Mouse (Mus musculus) common myeloid progenitor, adult 5-6 weeks (primary cell): ENCODE results near the gene Ahnak2. TPM values are rescaled to one million over a fixed set of nuclear protein-coding genes. Genes with fewer than 3 reads are reported as not detected.

Experiments
- ATAC-seq: replicated peaks from 2 replicates; pipeline ENCODE4 v1.8.0; 2016; ENCODE audit warnings: low read depth, mild to moderate bottlenecking, moderate TSS enrichment, inconsistent platforms; ENCODE audit not compliant: poor library complexity, severe bottlenecking
- total RNA-seq: library from RNA; stranded (forward); fragments of 200-1000, 187-1606 nt; gene quantifications from 2 replicates; pipeline ENCODE4 v1.2.3, GENCODE M21; 2017

The Ahnak2 gene
- total RNA-seq, 1 experiment from 2014 or later: not detected

- ATAC-seq: no peak
These were observed 37.5 kb downstream of the Ahnak2 start for GRCm38 (mm10) chr12:112764991-112765390.

- ATAC-seq: no peak
These were observed 38.3 kb downstream of the Ahnak2 start for GRCm38 (mm10) chr12:112764141-112764540.

DNA sequence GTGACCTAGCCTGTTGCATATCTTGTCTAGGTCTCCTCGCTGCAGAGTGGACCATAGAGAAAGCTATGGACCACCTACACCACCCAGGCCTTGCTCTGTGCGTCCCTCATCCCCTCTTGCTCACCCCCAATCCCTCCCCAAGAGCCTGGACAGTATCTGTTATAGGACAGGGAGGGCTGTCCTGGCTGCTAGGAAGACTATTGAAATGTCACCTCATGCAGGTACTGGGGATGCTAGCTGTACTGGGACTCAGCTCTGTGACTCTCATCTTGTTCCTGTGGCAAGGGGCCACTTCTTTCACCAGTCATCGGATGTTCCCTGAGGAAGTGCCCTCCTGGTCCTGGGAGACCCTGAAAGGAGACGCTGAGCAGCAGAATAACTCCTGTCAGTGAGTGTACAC is 39.3 kb downstream of the Ahnak2 start:
- ATAC-seq: no peak

DNA sequence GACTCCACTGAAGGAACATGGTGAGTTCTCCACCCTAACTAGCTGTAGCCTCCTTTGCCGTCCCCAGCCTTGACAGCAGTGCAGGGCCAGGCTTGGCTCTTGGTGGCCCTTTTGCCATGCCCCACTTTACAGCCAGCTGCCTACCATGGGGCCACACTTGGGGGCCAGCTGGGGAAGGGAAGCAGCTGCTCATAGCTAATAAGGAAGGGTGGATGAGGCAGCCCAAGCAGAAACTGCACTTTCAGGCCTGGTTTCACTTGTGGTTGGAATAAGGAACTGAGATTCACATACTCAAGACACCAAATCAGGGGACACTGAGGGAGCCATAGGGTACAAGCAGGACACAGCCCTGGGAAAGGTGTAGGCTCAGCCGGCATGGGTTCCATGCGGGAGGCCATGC is 40.4 kb downstream of the Ahnak2 start:
- peak; percentile 79 for ATAC-seq

DNA sequence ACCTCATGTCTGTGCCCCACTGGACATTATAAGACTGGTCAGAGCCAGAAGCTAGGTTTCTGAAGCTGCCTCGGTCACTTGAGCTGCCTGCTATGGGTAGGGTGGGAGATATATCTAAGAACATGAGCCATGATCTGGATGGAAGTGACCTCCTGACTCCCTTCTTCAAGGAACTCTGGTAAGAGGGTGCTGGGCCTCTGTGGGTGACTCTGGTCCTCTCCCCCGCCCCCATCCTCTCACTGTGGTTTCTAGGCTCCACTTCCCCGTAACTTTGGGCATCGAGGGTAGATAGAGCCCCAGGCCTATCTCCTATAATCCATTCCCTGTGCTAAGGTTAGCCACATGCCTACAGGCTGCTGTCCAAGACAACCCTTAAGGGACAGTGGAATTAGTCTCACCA is 41.0 kb downstream of the Ahnak2 start:
- 0 out of 2 replicates have a peak, but pooled peaks have one; percentile 21 for ATAC-seq

DNA sequence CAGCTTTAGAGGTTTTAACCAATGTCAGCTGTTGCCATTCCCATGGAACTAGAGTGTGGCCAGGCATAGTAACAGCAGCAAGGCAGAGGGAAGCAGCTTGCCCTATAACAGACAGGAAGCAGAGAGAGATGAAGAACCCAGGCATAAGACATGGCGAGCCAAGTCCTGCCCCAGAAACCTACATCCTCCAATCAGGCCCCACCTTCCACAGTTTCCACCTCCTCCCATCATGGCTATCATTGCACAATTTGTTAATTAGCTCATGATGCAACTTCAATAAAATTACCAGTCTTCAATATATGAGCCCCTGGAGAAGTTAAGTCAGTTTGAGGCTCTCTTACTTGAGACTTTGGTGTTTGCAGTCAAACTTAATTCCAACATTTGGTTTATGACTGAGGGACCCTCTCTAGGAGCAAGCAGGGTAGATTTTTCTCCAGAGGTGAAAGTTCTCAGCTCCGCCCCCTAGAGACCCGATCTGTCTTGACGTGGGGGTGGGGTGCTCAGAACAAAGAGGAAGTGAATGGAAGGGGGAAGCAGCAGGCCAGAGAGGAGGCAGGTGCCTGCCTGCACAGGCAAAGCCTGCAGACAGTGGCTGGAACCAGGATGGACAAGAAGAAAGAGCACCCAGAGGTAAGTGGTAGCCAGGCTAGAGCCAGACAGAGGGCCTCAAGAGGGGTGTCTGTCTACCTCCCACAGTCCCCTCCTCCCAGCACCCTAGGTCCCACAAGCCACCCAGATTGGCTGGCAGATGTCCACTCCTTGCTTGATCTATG is 42.1 kb downstream of the Ahnak2 start, which contains the start of gene Pld4:
TSS of gene Pld4 (plus strand) at position 502 of the 773 bp plus-strand sequence.
- peak; percentile 68 for ATAC-seq

DNA sequence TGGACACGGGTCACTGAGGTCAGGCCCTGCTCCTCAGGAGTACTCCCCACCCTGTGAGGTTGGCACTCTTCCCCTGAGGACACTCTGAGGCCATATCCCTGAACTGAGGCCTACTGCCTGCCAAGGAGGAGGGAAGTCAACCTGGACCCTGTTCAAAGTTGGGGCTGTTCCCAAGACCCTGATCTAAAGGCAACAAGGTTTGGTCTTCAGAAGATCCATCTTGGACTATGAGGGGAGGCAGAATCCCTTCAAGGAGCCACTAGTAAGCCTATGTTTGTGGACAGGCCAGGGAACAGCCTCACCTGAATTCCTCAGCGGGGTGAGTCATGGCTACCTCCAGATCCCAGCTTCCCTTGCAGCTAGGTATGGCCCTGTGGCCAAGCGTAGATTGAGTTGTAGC is 43.0 kb downstream of the Ahnak2 start:
- ATAC-seq: no peak

DNA sequence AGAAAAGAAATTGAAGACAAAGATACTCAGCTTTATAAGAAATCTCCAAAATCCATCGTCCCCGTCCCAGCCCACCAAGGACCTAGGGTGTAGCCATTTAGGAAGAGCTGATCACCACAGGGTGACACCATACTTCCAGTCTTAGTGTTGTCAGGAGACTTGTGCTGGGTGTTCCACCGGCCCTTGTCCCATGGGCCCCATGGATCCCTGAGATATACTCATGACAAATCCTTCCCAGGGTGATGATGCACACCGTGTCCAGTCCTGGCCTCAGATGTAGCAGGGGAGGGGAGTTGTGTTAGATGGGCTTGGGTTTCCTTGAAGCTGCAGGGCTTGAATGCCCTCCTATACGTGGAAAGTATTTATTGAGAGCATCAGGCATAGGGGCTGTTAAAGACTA is 44.6 kb downstream of the Ahnak2 start:
- ATAC-seq: no peak

GRCm38 (mm10) chr12:112755900-112756299 is 46.6 kb downstream of the Ahnak2 start:
- ATAC-seq: no peak

DNA sequence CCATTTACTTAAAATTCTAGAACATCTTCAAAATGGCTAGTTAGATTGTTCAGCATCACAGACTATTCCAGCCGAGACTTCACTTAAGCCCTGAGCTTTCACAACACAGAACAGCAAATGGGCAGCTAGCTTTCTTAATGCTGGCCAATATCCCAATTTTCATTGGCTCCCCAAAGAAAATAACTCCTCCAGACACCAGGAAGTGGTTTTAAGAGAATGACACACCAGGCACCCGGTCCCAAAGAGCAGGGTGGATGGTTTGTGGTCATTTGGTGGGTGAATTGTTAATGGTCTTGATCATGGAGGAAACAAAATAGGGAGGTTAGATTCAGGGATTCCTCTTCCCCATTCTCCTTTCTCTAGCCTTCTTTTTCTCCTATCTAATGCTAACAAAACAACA is 50.1 kb downstream of the Ahnak2 start:
- peak; percentile 73 for ATAC-seq

- no peak for ATAC-seq
These were observed 51.5 kb downstream of the Ahnak2 start for GRCm38 (mm10) chr12:112750976-112751375.

GRCm38 (mm10) chr12:112747606-112747970 is 54.9 kb downstream of the Ahnak2 start:
- no peak for ATAC-seq

- peak; percentile 54 for ATAC-seq
These were observed 55.5 kb downstream of the Ahnak2 start for GRCm38 (mm10) chr12:112746808-112747605.

DNA sequence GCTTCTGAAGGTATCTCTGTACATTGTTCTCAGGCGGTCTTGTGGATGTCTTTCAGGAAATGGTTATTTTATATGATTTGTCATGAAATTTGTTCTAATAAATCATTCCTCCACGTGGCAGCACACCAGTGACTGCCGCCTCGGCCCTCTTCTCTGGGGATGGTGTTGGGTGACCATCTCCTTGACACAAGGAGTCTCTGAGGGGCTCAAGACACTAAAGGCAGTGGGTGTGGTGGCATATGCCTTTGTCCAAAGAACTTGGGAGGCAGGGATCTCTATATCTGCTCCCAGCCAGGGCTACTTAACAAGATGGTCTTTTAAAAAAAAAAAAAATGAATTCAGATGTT is 56.0 kb downstream of the Ahnak2 start:
- no peak for ATAC-seq

DNA sequence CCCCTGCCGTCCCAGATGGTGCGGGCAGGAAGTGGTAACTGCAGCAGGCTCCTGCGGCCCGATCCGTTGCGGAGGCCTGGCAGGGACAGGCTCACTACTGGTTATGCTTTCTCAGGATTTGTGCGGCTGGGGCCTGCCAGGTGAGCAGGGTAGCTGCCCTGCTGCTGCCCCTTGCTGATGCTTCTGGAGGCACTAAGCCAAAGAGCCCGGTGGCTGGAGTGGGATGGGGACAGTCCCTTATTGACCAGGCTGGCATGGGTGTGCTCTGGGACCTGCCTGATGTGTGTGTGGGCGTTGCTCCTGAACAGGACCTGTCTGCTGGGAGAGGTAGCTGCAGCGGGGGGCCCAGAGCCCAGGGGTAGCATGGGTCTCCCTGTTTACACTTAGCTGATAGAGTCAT is 56.7 kb downstream of the Ahnak2 start:
- no peak for ATAC-seq

DNA sequence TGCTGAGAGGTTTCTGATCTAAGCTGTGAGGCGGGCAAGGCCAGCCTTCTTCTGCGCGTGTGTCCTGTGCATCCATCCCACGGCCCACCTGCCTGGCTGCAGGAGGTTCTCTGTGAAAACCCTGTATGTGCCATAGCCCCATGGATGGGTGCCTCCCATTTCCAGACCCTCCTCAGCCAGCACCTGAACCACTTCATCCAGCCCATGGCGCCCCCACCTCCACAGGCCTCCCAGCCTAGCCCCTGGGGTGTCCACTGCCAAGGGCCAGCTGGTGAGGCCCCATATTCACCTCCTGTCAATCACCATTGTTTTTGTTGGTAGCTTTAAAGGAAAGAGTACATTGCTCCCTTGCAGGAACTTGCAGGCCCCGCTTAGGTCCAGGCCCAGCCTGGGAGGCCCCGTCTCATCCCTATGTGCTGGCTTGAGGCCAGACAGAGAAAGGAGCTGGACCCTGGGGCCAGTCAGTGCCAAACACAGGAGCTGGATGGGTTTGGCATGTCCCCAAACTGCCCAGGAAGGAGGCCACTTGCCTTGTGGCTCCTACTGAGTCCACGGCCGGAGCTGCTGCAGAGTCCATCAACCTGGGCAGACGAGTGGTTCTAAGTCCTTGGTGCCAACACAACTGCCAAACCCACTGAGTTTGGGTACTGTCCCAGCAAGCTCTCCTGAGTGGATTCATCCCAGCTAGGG is 57.4 kb downstream of the Ahnak2 start:
- ATAC-seq: no peak

DNA sequence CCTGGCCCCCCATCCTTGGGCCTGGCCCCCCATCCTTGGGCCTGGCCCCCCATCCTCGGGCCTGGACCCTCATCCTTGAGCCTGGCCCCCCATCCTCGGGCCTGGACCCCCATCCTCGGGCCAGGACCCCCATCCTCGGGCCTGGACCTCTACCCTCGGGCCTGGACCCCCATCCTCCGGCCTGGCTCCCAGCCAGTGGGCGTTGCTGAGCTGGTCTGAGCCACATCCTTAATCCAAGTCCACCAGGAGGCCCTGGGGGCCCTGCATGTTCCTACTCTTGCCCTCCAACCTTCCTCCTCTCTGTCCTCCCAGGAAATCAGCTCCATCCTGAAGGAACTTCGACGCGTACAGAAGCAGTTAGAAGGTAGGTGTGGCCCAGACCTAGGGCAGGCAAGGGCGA is 58.2 kb downstream of the Ahnak2 start:
- ATAC-seq: no peak

GRCm38 (mm10) chr12:112743168-112743975 is 59.1 kb downstream of the Ahnak2 start:
- ATAC-seq: peak; percentile 83

DNA sequence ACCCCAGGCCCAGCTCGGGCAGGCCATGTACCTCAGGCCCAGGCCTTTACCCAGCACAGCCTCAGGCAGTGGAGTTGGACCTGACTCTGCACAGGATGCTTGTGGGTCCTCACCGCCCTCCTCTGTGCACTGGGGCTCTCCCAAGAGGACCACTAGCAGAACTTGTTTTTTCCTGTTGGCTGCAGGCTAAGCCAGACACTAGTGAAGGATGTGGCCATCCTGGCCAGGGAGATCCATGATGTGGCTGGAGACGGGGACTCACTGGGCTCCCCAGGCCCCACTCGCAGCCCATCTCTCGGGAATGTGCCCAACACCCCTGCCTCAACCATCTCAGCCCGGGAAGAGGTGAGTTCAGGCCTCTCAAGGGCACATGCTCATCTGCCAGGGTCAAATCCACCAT is 59.7 kb downstream of the Ahnak2 start:
- ATAC-seq: no peak

GRCm38 (mm10) chr12:112739023-112739568 is 63.4 kb downstream of the Ahnak2 start:
- no peak for ATAC-seq
